Mouse (Mus musculus): ENCODE results near the gene C8g.

- TF ChIP-seq CTCF (IDR thresholded peaks at IDR 0.05; ENCODE audit: borderline replicate concordance, insufficient read depth, low read depth, low read length) (no peak), POLR2A (IDR thresholded peaks at IDR 0.05; ENCODE audit: borderline replicate concordance, insufficient read depth, low read length) (no peak)
Observed at GRCm38 (mm10) chr2:25505860-25506259, 4.3 kb upstream of the C8g start.
